ENCODE assay signal across 44 mouse cellular contexts in the genomic region with DNA sequence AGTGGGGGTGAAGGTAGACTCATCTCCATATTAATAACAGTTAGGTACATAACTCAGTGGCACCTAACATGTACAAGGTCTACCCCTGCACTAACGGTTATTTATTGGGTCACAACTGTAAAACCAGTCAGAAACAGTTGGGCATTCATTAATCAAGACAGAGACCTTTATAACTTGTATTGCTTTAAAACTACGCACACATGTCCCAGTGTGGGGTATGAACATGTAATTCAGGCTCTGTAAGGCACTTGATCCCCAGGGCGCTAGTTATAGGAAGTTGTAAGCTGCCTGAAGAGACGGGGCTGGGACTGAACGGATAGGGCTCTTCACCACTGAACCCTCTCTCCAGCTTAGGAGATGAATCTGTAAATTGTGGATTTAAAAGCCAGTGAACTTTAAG. TPM values are rescaled to one million over a fixed set of nuclear protein-coding genes. Genes with fewer than 3 reads are reported as not detected.
"Had no signal": no experiment of that assay in that cellular context is flagged by ENCODE, and none has a peak within 500 bp of the region (broad histone marks: within the 10 kb centered on the region; RNA-seq: fewer than 3 reads in every experiment).

No protein-coding gene starts in this region.

- H3K9me3 ChIP-seq: limb, embryonic 10.5 days; limb, embryonic 12.5 days; limb, embryonic 13.5 days; limb, embryonic 15.5 days; liver, embryonic 12.5 days; liver, embryonic 13.5 days; liver, embryonic 15.5 days; lung, embryonic 15.5 days; megakaryocyte, embryonic 14.5 days; midbrain, embryonic 10.5 days; midbrain, embryonic 12.5 days; midbrain, embryonic 13.5 days; midbrain, embryonic 15.5 days; neural tube, embryonic 12.5 days; neural tube, embryonic 13.5 days had no signal

- H3K4me3 ChIP-seq: limb, embryonic 10.5 days; limb, embryonic 12.5 days; limb, embryonic 13.5 days; limb, embryonic 15.5 days; liver, embryonic 12.5 days; liver, embryonic 13.5 days; liver, embryonic 15.5 days; lung, embryonic 15.5 days; megakaryocyte, embryonic 14.5 days; midbrain, embryonic 10.5 days; midbrain, embryonic 12.5 days; midbrain, embryonic 13.5 days; midbrain, embryonic 15.5 days; myocyte; neural tube, embryonic 12.5 days; neural tube, embryonic 13.5 days had no signal

- H3K9ac ChIP-seq: limb, embryonic 12.5 days; limb, embryonic 13.5 days; limb, embryonic 15.5 days; liver, embryonic 12.5 days; liver, embryonic 13.5 days; liver, embryonic 14.5 days; liver, embryonic 15.5 days; liver, postnatal 0 days; lung, embryonic 14.5 days; lung, embryonic 15.5 days; midbrain, embryonic 12.5 days; midbrain, embryonic 13.5 days; midbrain, embryonic 15.5 days; neural tube, embryonic 12.5 days; neural tube, embryonic 13.5 days had no signal

- H3K4me1 ChIP-seq: limb, embryonic 10.5 days; limb, embryonic 12.5 days; limb, embryonic 13.5 days; limb, embryonic 15.5 days; liver, embryonic 15.5 days; lung, embryonic 15.5 days; midbrain, embryonic 10.5 days; midbrain, embryonic 12.5 days; midbrain, embryonic 13.5 days; midbrain, embryonic 15.5 days; neural tube, embryonic 12.5 days; neural tube, embryonic 13.5 days had no signal

- DNase-seq: left cerebral cortex, postnatal 4 days; liver; liver, embryonic 13.5 days; liver, postnatal 0 days; lung, adult 18-20 months; lung, adult 2 months; lung, embryonic 14.5 days; lung, postnatal 10 days; lung, postnatal 14 days; lung, postnatal 36 days; lung, postnatal 4 days; midbrain, embryonic 14.5 days had no signal

- H3K4me2 ChIP-seq: limb, embryonic 12.5 days; limb, embryonic 13.5 days; limb, embryonic 15.5 days; liver, embryonic 11.5 days; liver, embryonic 12.5 days; liver, embryonic 13.5 days; liver, embryonic 15.5 days; lung, embryonic 14.5 days; lung, embryonic 15.5 days; midbrain, embryonic 11.5 days; midbrain, embryonic 12.5 days; midbrain, embryonic 13.5 days; midbrain, embryonic 15.5 days; neural tube, embryonic 12.5 days; neural tube, embryonic 13.5 days had no signal

- H3K27me3 ChIP-seq: limb, embryonic 12.5 days; limb, embryonic 13.5 days; limb, embryonic 15.5 days; liver, embryonic 12.5 days; liver, embryonic 13.5 days; liver, embryonic 15.5 days; lung, embryonic 15.5 days; megakaryocyte, embryonic 14.5 days; midbrain, embryonic 12.5 days; midbrain, embryonic 13.5 days; midbrain, embryonic 15.5 days; neural tube, embryonic 12.5 days; neural tube, embryonic 13.5 days had no signal

- ATAC-seq: liver, embryonic 12.5 days; liver, postnatal 0 days; lung, postnatal 0 days; midbrain, embryonic 13.5 days; midbrain, embryonic 15.5 days; midbrain, embryonic 16.5 days had no signal

- H3K27ac ChIP-seq: limb, embryonic 10.5 days; limb, embryonic 12.5 days; limb, embryonic 13.5 days; limb, embryonic 15.5 days; liver, embryonic 12.5 days; liver, embryonic 13.5 days; liver, embryonic 14.5 days; liver, embryonic 15.5 days; lung, embryonic 15.5 days; macrophage; midbrain, embryonic 10.5 days; midbrain, embryonic 12.5 days; midbrain, embryonic 13.5 days; midbrain, embryonic 15.5 days; neural tube, embryonic 12.5 days; neural tube, embryonic 13.5 days had no signal

RNA-seq across cellular contexts. Expression of a gene that starts 16.0 kb away (rescaled TPM):
- total RNA-seq: left cerebral cortex, postnatal 14 days; left cerebral cortex, postnatal 25 days; left cerebral cortex, postnatal 36 days; left cerebral cortex, postnatal 4 days; liver, adult 2 months; megakaryocyte progenitor cell, adult 5-6 weeks; megakaryocyte, adult 5-6 weeks; megakaryocyte-erythroid progenitor cell, adult 5-6 weeks; monocyte, adult 5-6 weeks had no signal
- polyA plus RNA-seq: liver, adult 2 months; liver, embryonic 12.5 days; liver, embryonic 13.5 days; liver, embryonic 15.5 days; liver, embryonic 16.5 days; liver, postnatal 0 days; lung, adult 2 months; lung, embryonic 14.5 days; lung, embryonic 15.5 days; lung, embryonic 16.5 days; lung, postnatal 0 days; macrophage; midbrain, postnatal 0 days; myocyte; neural tube, embryonic 12.5 days; neural tube, embryonic 13.5 days had no signal

RNA-seq across cellular contexts. Expression of a gene that starts 57.2 kb away (rescaled TPM):
- total RNA-seq: liver, adult 2 months; monocyte, adult 5-6 weeks had no signal
- polyA plus RNA-seq: macrophage had no signal
